Mouse (Mus musculus): ENCODE measurements around the gene Eva1c. TPM values are rescaled to one million over a fixed set of nuclear protein-coding genes. Genes with fewer than 3 reads are reported as not detected.

Eva1c gene
- total RNA-seq, 4 experiments from 2014 or later, result 3.3 to 4.4 (median 3.8) TPM

DNA sequence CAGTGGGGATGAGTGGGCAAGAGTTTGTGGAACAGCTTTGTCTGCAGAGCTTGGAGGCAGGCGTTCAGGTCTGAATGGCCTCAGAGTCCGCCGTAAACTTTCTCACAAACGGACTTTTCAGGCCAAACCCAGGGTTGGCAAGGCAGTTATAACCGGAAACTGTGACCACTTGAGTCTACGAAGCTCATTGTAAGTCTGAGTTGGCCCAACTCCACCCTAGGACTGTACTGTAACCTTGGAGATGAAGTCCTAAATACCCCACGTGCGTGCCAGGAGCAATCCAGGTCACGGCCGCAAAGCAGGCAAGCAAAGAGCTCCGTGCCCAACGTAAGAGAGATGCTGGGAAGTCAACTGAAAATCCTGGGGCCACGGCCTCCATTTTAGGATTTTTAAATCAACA lies 85.2 kb downstream of the Eva1c start:
- no peak for DNase-seq (ENCODE audit: low spot score in 2 of 2)

DNA sequence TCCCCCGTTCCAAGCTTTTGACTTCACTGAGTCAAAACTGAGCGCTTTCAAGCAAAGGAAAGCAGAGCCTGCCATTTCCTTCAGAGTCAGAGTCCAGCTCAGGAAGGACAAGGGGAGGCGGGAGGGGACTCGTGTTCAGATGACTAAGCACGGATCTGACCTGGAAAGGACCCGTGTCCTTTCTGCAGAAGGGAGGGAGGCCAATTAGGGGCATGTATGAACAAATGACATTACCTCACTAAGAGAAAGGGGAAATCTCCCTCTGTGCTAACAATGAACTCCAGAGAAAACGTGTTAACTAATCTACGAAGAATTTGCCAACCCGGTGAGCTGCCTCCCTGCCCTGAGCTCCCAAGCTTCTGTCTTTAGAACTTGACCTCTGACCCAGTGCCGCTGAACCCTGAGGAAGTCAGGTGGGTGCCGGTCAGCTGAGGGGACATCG lies 89.5 kb downstream of the Eva1c start:
- no peak for DNase-seq (ENCODE audit: low spot score in 2 of 2)

DNA sequence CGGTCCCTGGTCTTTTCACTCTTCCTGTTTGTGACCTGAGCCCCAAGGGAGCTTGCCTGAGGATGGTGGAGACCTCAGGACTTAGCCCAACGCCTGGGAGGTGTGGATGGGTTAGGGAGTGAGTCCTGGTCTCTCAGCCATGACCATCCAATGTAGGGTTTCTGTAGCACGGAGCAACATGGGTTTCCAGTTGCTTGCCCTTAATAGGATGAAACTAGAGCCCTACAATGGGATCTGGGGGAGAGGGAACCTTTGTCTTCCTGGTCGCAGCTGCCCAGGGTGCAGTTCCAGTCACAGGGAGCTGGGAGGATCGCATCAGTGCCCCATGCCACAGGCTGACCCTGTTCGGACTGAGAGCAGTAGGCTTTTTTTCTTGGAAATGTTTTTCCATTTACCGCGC lies 90.6 kb downstream of the Eva1c start:
- no peak for DNase-seq (ENCODE audit: low spot score in 2 of 2)

DNA sequence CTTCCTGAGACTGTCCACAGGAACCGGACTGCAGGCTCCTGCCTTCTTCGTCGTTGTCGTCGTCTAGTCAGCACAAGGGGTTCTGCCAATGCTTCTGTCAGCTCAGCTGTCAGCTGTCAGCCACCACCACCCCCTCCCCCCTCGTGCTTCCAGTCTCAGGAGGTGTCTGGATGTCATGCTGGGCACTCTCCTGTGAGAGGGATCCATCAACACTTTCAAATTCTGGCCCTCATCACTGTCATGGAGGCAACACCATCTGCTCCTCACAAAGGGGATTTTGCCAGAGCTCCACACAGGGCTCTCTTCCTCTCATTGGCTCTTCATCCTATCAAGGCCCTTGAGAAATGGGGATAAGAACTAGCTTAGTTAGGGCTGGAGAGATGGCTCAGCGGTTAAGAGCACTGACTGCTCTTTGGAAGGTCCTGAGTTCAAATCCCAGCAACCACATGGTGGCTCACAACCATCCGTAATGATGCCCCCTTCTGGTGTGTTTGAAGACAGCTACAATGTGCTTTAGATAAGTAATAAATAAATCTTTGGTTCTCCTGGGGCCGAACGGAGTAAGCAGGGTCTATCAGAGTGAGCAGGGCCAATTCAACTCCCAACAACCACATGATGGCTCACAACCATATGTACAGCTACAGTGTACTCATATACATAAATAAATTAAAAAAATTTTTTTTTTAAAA lies 95.1 kb downstream of the Eva1c start:
- DNase-seq (ENCODE audit: low spot score in 2 of 2), result no peak

DNA sequence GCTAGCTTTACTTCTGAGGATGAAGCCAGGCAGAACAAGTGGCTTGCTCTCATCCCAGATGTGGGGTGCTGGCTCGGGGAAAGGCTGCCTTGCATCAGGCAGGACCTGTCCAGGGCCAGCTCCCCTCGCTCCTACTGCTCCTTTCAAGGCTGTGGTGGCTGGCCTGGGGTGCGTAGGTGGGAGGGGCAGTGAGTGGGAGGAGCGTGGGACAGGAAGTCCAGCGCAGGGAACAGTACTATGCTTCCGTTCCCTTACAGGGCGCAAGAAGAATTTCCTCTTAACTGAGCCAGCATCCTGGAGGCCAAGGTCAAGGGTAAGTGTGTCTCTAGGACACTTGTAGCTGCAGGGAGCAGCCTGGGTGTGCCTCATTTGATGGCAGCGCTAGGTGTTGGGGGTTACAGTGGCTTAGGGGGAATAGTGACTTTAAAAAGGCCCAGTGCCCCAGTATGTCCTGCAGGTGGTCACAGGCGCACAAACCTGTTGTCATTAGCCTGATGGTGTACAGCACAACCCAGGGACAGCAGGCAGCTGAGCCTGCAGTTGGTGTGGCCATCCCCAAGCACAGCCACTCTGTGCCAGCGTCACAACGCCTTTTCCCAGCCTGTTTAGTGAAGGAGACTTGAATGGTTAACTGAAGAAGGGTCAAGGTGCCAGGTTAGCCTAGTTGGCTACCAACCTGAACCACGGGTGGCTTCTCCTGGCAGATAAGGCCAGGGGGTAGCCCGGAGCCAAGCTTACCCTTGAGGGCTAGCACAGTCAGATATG lies 98.3 kb downstream of the Eva1c start:
- DNase-seq (ENCODE audit: low spot score in 2 of 2), result no peak

DNA sequence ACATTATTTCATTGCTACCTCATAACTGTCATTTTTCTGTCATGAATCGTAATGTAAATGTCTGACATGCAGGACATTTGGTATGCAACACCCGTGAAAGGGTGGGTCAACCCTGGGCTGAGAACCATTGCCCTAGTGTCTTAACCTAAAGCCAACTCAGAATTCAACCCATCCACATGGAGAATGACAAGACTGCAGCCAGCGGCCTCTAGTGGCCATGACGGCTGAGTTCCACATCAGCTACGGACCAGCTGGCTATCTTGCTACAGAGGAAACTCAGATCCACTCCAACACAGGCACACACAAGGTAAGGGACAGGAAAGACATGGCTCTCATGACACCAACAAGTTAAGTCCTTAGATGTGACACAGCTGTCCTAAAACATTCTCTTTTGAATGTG lies 98.9 kb downstream of the Eva1c start:
- peak; percentile 39 to 46 for DNase-seq (ENCODE audit: low spot score in 2 of 2)

DNA sequence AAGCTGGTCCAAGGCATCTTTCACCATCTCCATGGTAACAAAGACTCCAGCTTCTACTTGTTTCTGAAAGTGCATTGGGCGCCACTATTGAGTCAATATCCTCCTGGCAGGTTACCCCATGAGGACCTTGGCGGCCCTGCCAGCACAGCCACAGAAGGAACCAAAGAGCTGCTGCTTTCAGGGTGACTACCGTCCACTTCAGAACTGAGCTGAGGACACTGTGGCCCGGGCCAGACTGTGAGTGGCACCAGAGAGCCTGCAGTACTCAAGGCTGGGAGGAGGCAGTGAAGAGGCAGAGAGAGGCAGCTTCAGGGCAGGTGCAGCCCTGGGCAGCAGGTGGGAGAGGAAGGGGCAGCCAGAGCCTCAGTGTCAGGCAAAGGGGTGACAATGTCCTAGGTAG lies 100.9 kb downstream of the Eva1c start:
- no peak for DNase-seq (ENCODE audit: low spot score in 2 of 2)

DNA sequence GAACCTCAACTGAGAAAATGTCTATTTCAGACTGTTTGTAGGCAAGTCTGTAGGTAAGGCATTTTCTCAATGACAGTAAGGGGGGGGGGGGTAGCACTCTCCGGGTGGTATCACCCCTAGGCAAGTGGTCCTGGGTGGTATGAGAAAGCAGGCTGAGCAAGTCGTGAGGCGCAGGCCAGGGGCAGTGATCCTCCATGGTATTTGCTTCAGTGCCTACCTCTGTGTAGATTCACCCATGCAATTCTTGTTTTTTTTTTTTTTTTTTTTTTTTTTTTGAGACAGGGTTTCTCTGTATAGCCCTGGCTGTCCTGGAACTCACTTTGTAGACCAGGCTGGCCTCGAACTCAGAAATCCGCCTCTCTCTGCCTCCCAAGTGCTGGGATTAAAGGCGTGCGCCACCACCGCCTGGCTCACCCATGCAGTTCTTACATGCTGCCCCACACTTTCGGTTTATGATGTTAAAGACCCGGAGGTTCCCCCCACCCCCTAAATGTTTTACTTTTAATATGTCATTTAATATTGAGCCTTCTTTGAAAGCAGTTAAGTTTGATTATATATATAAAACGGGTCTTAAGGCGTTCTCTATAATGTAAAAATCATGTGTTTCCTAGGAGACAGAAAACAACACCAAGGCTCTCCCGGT lies 107.1 kb downstream of the Eva1c start:
- no peak for DNase-seq (ENCODE audit: low spot score in 2 of 2)

DNA sequence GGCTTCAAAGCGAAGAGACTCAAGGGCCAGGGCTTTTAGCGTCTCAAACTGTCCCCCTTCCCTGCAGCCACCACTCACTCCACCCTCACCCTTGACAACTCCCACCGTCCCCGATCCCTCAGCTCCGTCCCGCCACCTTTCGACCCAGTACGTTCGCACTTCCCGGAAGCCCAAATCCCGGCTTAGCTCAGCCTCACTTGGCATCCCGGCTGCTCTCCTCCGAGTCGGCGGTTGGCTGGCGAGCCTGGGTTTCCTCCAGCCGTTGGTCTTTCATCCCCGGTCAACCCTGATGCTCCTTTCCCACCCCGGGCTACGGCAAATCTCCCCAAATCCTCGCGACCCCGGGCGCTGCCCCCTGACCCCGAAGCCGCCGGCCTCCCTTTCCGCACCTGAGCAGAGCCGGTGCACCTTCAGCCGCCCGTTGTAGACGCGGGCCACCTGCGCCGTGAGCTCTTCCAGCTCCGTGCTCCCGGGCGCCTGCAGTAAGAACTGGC lies 107.7 kb downstream of the Eva1c start:
- peak in 1 of 2 experiments; percentile 36 for DNase-seq (ENCODE audit: low spot score in 2 of 2)

DNA sequence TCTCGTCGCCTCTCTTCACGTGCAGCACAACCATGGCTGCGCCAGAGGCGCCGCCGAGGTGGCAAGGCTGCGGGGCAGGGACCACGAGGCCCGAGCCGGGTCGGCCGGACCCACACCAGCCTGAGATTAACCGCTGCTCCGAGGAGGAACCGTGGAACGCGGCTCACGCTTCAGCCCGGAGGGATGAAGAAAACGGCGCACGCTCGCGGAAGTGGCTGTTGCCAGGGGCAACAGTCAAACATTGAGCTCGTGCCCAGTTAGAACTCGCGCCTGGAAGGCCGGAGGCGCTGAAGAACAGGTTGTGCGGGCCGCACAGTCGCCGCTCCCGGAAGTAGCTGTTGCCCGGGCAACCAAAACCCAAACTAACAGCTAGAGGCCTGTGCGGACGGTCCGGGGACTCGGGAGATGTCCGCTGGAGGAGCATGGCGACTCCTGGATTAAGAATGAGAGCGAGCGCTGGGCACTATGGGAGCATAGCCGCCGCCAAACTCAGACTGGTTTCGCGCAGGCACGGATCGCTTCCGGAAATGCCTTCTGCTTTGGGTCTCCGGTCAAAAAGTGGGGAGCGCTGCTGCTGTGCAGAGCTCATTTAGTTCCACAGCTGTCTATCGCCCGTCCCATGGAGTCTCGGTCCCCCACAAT lies 108.3 kb downstream of the Eva1c start, which contains the start of gene Cfap298:
TSS of gene Cfap298 (minus strand) at position 428 of the 642 bp plus-strand sequence.
- DNase-seq (ENCODE audit: low spot score in 2 of 2), result peak; percentile 86 to 90

DNA sequence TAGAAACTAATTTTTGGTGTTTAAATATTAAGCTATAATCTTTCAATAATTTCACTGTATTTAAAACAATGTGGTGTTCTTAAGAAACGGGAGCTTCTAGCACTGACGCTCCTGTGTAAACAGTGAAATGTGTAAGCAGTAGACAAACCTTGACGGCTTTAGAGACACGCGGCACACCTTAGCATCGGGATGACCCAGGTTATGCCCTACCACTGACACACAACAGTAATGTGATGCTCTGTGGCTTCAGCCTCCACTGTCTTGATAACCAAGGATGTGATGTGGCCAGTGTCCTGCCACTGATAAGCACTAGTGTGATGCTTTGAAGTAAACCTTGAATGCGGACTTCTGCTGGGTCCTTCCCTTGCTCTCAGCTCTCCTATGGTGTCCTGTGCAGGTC lies 114.7 kb downstream of the Eva1c start:
- DNase-seq (ENCODE audit: low spot score in 2 of 2), result no peak

DNA sequence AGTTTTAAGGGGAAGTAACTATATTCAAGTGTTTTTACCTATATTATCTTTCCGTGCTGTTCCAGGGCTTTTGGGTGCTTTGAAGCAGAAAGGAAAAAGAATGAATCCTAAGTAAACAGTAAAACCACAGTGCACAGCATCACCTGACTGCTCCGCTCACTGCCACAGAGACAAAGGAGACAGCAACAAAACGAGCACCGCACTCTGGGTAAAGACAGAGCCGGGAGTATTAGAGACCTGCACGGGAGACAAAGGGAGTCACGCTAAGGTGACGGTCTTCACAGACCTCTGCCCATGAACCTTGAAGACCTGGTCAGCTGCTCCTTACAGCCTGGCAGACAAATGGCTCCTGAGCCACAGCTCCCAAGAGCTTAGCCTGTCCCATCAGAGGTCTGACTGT lies 120.5 kb downstream of the Eva1c start:
- no peak for DNase-seq (ENCODE audit: low spot score in 2 of 2)

DNA sequence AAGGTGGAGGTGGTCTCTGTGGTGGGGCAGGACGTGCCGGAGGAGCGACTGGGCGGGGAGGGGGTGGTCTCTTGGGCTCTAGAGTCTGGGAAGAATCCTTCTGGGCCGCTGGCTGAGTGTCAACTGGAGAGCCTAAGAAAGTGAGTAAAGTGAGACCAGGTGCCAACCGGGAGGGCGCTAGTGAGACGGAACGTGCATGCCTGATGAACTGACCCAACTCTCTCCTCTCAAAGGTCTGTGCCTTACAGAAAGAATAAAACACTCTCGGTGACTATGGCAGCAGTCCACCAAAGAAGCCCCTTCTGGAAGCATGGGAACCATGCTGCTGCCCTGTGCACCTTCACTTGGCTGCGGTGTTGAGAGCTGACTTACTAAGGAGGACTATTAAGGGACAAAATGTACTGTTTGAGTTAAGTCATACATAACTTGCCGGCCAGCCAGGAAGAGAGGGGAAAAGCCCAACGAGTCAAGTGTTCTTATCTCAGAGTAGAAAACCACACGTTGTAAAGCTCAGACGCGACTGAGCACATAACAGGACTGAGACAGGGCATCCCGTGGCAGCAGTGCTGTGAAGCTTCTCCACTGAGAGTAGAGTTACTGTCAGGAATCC lies 123.9 kb downstream of the Eva1c start:
- no peak for DNase-seq (ENCODE audit: low spot score in 2 of 2)

DNA sequence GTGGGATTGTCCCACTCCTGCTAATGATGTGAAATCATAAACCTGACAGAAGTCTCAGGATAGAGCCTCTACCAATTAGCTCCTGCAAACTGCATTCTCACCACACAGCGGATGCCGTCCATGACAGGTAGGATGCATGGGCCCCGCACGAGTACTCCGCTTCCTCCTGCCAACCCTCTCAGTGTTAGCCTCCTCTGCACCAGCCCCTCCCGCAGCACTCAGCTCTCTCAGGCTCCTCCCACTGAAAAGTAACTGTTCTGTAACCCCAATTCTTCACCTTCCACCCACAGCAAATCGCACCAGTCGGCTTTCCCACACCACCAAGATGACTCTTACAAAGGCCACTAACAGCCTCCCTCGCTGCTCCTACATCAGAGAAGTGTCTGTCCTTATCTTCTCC lies 126.6 kb downstream of the Eva1c start:
- DNase-seq (ENCODE audit: low spot score in 2 of 2), result no peak

DNA sequence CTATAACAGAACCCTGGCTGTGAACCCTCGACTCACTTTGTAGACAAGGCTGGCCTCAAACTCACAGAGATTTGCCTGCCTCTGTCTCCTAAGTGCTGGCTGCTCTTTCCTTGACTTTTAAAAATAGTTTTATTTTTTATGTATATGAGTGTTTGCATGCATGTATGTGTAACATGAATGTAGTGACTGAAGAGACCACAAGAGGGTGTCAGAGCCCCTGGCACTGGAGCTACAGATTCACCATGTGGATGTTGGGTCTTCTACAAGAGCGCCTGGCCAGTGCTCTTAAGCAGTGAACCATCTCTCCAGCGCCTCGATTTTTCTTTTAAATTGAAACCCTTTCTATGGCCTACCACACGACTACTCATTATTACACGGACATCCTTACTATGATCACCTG lies 127.3 kb downstream of the Eva1c start:
- no peak for DNase-seq (ENCODE audit: low spot score in 2 of 2)

Small RNAs within 50 kb of the gene (microRNA-seq; reads per million reads assigned to microRNA genes)
- gene Gm22933, result 0 reads per million in 2 experiments

Other genes starting within 250 kb of the Eva1c start
- 10 to 100 TPM in 1 of 4 experiments, 1 to 10 TPM in 3; 4.4 to 10.2 (median 6.4) TPM for gene Mis18a, start 99.3 kb upstream of the Eva1c start, total RNA-seq (2022)
- gene Mrap, start 88.5 kb upstream of the Eva1c start, total RNA-seq (2022), result under 1 TPM in 3 of 4 experiments, not detected in 1; 0.34 to 0.53 (median 0.38) TPM
- gene Urb1, start 16.3 kb upstream of the Eva1c start, total RNA-seq (2022), result 10 to 100 TPM; 15.5 to 18.9 (median 16.8) TPM
- gene Cfap298, start 108.4 kb downstream of the Eva1c start, total RNA-seq (2022), result 10 to 100 TPM; 45.4 to 50.4 (median 47.0) TPM
- 100 to 1,000 TPM; 312 to 360 (median 338) TPM for gene Synj1, start 184.6 kb downstream of the Eva1c start, total RNA-seq (2022)
- 10 to 100 TPM; 49.9 to 59.7 (median 53.9) TPM for gene Paxbp1, start 217.8 kb downstream of the Eva1c start, total RNA-seq (2022)